Mouse (Mus musculus) heart, embryonic 14.5 days (tissue): ENCODE results near the gene Ubald2. TPM values are rescaled to one million over a fixed set of nuclear protein-coding genes. Genes with fewer than 3 reads are reported as not detected.

ENCODE experiments used
- ATAC-seq: fragments of 200-750 bp; cut with Nextera tagmentation; 2 replicates; pipeline ENCODE4 v1.8.0; 2017; ENCODE audit warnings: low read depth, moderate TSS enrichment; ENCODE audit not compliant: insufficient number of reproducible peaks, insufficient read depth, low FRiP score
- H3K27ac ChIP-seq, 2 experiments: fragments of 200-500 bp in 1 of 2; fragments of 300-500 bp in 1 of 2; sonication (generic) in 1 of 2; replicated peaks in 1 of 2; 2 replicates each; pipeline ENCODE4 v1.5.1; 2012 to 2014; ENCODE audit warnings: low read depth in 2 of 2, low read length in 2 of 2, control low read depth in 1 of 2, mild to moderate bottlenecking in 1 of 2, mixed read lengths in 1 of 2; ENCODE audit not compliant: control insufficient read depth in 1 of 2, insufficient read depth in 1 of 2
- H3K27me3 ChIP-seq: fragments of 300-500 bp; sonication (generic); 2 replicates; pipeline ENCODE4 v1.6.1; 2014; ENCODE audit warnings: mild to moderate bottlenecking, low read length, control low read depth; ENCODE audit not compliant: control insufficient read depth, insufficient read depth
- H3K36me3 ChIP-seq: fragments of 300-500 bp; sonication (generic); 2 replicates; pipeline ENCODE4 v1.6.1; 2014; ENCODE audit warnings: mild to moderate bottlenecking, control low read depth, low read length, mixed read lengths; ENCODE audit not compliant: control insufficient read depth, insufficient read depth
- H3K4me1 ChIP-seq, 2 experiments: fragments of 200-500 bp in 1 of 2; fragments of 300-500 bp in 1 of 2; sonication (generic) in 1 of 2; 2 replicates each; pipeline ENCODE4 v1.6.1; 2012 to 2014; ENCODE audit warnings: low read length in 2 of 2, control low read depth in 1 of 2, mixed read lengths in 1 of 2; ENCODE audit not compliant: control insufficient read depth in 2 of 2, insufficient read depth in 2 of 2
- H3K4me2 ChIP-seq: fragments of 300-500 bp; sonication (generic); 2 replicates; pipeline ENCODE4 v1.6.1; 2014; ENCODE audit warnings: mild to moderate bottlenecking, low read length
- H3K4me3 ChIP-seq, 2 experiments: fragments of 200-500 bp in 1 of 2; fragments of 300-500 bp in 1 of 2; sonication (generic) in 1 of 2; 2 replicates each; pipeline ENCODE4 v1.5.1; 2012 to 2014; ENCODE audit warnings: low read length in 2 of 2, mild to moderate bottlenecking in 2 of 2, control low read depth in 1 of 2, low read depth in 1 of 2, moderate library complexity in 1 of 2; ENCODE audit not compliant: control insufficient read depth in 1 of 2, insufficient read depth in 1 of 2
- H3K9ac ChIP-seq: fragments of 300-500 bp; sonication (generic); 2 replicates; pipeline ENCODE4 v1.6.1; 2014; ENCODE audit warnings: mild to moderate bottlenecking, low read length
- H3K9me3 ChIP-seq: fragments of 300-500 bp; sonication (generic); 2 replicates; pipeline ENCODE4 v1.6.1; 2016; ENCODE audit warnings: low read length, control low read depth; ENCODE audit not compliant: control insufficient read depth
- WGBS: fragments of 180-500 bp; shearing (Covaris S2); extraction: QIAGEN DNeasy Blood & Tissue Kit; methylation state at CpG from one replicate; pipeline ENCODE4 v1.1.7; 2014; 5-methylcytosine and 5-hydroxymethylcytosine counted together
- polyA plus RNA-seq: library from polyadenylated mRNA; unstranded; fragments of >200 nt; fragmentation: Nextera tagmentation; extraction: Ambion mirVana; gene quantifications from 2 replicates; pipeline ENCODE4 v1.2.1, GENCODE M21; 2014

Ubald2 gene
- polyA plus RNA-seq, 1 experiment from 2014 or later: 62.9 TPM

DNA sequence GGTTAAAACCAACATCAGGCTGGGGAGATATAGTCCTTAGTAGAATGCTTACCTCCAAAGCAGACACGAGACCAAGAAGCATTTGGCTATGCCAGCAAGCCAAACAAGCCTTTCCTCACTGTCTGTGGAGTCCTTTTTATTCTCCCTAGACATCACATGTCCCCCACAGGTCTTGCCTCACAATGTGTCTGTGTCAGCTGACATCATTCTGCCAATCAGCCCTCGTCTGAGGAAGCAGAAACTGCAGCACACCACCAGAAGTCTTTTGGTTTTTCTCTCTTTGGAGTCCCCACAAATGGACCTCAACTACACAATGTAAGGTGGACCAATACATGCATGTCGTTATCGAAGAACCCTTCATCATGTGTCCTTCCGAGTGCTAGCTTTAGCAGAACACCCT is 16.8 kb upstream of the Ubald2 start:
- no peak overlapping the region for H3K4me3 ChIP-seq
- no peak for ATAC-seq
- H3K4me2 ChIP-seq: no peak overlapping the region
- no peaks in the 10 kb centered on the region for H3K36me3 ChIP-seq
- no peaks in the 10 kb centered on the region for H3K9me3 ChIP-seq
- no peaks in the 10 kb centered on the region for H3K27me3 ChIP-seq
- WGBS: 85% methylated on average over 5 of the region's 5 CpGs
- H3K27ac ChIP-seq: no peak overlapping the region
- H3K9ac ChIP-seq: no peak overlapping the region
- H3K4me1 ChIP-seq: peaks cover 3 to 10% of the 10 kb centered on the region in 2 experiments; a peak in 3 of 4 replicates

DNA sequence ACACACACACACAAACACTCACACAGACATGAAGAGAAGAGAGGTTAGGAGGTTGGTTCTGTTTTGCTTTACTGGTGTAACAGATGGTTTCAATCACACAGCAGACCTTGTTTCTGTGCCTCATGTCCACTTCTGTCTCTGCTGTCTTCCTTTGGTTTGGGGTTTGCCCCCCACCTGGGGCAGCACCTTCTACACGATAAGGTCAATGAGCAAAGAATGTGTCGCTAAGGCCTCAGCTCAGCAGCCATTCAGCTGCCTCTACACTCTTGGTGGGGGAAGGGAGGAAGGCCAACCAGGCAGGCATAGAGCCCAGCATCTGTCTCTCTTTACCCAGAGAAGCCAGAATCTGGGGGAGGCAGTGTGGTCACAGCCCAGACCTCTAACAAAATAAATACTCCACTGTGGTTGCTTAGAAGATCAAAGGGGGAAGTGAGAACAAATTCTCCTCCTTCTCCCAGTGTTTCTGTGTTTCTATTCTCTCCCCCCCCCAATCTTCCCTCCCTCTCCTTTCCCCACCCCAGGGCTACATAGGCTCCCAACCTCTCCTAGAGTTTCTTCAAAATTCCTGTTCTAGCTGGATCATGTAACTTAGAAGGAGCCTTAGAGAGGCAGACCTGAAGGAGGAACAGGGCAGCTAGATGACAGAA is 15.6 kb upstream of the Ubald2 start:
- no peak for ATAC-seq
- WGBS: 8% methylated on average over 2 of the region's 2 CpGs
- Histone ChIP-seq H3K27me3 (no peaks in the 10 kb centered on the region), H3K4me1 (peaks cover 2 to 5% of the 10 kb centered on the region in 2 experiments; a peak in 3 of 4 replicates), H3K36me3 (no peaks in the 10 kb centered on the region), H3K9me3 (no peaks in the 10 kb centered on the region), H3K27ac (no peak overlapping the region; a peak in 1 of 4 replicates), H3K4me3 (no peak overlapping the region), H3K4me2 (no peak overlapping the region), H3K9ac (no peak overlapping the region)

DNA sequence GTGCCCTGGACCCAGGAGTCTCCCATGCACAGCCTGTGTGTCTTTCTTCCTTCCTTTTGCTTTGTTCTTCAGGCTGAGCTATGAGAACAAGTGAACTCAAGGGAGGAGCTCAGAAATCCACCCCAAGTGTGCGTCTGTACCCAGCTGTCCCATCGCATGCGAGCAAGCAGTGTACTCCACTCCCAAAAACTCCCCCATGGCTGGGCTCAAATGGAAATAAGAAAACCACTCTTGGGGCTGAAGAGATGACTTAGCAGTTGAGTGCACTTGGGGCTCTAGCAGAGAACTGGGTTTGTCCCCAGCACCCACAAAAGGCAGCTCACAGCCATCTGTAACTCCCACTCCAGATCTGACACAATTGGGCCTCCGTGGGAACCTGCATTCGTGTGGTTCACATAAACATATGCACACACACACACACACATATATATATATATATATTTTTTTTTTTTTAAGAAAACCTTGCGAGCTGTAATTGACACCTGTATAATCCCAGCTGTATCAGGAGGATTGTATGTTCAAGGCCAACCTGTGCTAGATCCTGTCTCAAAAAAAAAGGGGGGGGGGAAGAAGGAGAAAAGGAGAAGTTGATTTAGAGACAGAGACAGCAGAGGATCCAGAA is 14.9 kb upstream of the Ubald2 start:
- no peaks in the 10 kb centered on the region for H3K36me3 ChIP-seq
- H3K4me1 ChIP-seq: peaks cover 0 to 4% of the 10 kb centered on the region in 2 experiments; a peak in 1 of 4 replicates
- no peak for ATAC-seq
- H3K27ac ChIP-seq: no peak overlapping the region
- H3K9me3 ChIP-seq: no peaks in the 10 kb centered on the region
- H3K4me2 ChIP-seq: no peak overlapping the region
- H3K9ac ChIP-seq: no peak overlapping the region
- 84% methylated on average over 6 of the region's 6 CpGs for WGBS
- H3K27me3 ChIP-seq: no peaks in the 10 kb centered on the region
- H3K4me3 ChIP-seq: no peak overlapping the region

DNA sequence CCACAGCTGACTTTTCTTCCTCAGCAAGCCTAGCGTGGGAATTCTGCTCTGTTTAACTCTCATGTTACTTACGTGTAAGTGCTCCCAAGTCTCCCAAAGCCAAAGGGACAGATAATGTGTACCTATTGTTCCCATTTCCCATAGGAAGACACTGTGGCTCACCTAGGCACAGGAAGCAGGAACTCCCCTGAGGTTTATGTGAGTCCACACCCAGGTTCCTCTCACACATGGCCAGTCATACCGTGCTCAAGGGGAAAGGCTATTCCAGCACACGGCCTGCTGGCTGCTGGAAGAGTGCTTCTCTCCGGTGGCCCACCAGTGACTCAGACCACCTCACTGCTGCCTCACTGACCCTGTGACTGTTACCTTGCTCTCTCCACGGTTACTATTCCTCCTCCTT is 12.8 kb upstream of the Ubald2 start:
- Histone ChIP-seq H3K27ac (no peak overlapping the region), H3K36me3 (no peaks in the 10 kb centered on the region), H3K9ac (no peak overlapping the region), H3K4me2 (no peak overlapping the region), H3K27me3 (no peaks in the 10 kb centered on the region), H3K4me3 (no peak overlapping the region), H3K4me1 (peaks cover 8 to 11% of the 10 kb centered on the region in 2 experiments; a peak in 3 of 4 replicates), H3K9me3 (no peaks in the 10 kb centered on the region)
- 62% methylated on average over 6 of the region's 6 CpGs for WGBS
- ATAC-seq: no peak

DNA sequence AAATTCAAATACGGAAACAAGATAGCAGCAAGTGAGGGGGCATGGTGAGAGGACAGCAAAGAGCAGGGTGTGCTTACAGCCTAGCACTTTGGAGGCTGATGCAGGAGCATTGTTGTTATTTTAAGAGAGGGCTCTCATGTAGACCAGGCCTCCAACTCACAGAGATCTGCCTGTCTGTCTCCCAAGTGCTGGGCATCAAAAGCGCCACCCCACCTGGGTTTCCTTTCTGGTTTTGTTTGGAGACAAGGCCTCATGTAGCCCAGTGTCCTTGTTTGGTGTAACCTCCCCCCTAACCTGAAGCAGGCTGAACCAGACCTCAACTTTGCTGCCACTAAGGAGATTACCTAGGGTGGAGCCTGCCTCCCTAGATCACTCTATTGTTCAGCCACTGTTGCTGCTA is 11.3 kb upstream of the Ubald2 start:
- Histone ChIP-seq H3K4me3 (no peak overlapping the region), H3K36me3 (no peaks in the 10 kb centered on the region), H3K9me3 (no peaks in the 10 kb centered on the region), H3K9ac (no peak overlapping the region), H3K27me3 (no peaks in the 10 kb centered on the region), H3K27ac (no peak overlapping the region), H3K4me1 (peaks cover 8 to 11% of the 10 kb centered on the region in 2 experiments; a peak in 3 of 4 replicates), H3K4me2 (no peak overlapping the region)
- 83% methylated on average over 2 of the region's 2 CpGs for WGBS
- no peak for ATAC-seq

DNA sequence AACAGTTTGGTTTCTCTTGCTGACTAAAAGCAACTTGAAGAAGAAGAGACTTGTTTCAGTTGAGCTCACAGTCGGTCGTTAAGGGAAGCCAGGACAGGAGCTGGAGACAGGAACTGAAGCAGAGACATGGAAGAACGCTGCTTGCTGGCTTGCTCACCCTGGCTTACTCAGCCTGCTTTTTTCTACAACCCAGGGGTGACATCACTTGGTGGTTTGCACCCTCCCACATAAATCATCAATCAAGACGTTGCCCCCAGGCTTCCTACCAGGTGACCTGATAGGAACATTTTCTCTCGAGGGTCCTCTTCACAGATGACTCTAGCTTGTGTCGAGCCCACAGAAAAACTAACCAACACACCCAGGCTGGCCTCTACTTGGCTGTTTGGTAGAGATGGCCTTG is 10.7 kb upstream of the Ubald2 start:
- H3K4me3 ChIP-seq: no peak overlapping the region
- 83% methylated on average over 6 of the region's 6 CpGs for WGBS
- no peak overlapping the region for H3K9ac ChIP-seq
- no peak overlapping the region for H3K4me2 ChIP-seq
- no peak overlapping the region for H3K27ac ChIP-seq
- no peaks in the 10 kb centered on the region for H3K27me3 ChIP-seq
- no peak for ATAC-seq
- H3K4me1 ChIP-seq: peaks cover 6 to 11% of the 10 kb centered on the region in 2 experiments; a peak in 3 of 4 replicates
- H3K36me3 ChIP-seq: no peaks in the 10 kb centered on the region
- no peaks in the 10 kb centered on the region for H3K9me3 ChIP-seq

DNA sequence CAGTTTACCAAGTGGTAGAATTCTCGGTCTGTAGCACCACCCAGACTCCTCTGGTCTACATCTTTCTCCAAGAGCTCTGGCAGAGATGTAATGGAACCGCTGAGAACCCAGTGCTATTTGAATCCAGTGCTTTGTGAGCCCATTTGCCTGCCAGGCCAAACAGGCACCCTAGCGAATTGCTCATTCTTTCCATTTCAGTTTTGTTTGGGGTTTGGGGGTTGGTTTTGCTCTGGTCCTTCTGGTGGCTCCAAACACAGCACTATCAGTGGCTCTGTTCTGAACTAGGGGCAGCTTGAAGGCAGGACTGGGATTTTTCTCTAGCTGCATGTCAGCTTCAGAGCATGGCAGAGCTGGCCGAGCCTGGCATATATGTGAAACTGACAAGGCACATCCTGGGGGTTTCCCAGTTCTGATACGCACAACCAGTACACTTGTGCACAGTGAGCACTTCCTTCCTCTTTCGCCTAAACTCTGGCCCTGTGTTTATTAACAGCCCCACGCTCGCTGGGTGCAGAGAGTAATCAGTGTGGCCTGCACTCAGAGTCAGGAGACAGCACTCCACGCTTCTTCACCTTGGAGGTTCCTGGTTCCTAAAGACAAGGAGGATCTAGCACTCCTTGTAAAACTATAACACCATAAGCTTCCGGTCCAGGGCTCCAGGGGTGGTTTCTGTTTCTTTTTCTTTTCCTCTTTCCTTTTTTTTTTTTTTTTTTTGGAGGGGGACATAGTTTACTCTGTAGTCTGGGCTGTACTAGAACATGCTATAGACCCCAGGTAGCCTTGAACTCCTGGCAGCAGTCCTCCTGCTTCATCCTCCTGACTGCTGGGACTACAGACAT is 9.9 kb upstream of the Ubald2 start:
- H3K4me3 ChIP-seq: no peak overlapping the region
- no peaks in the 10 kb centered on the region for H3K36me3 ChIP-seq
- 68% methylated on average over 10 of the region's 10 CpGs for WGBS
- no peaks in the 10 kb centered on the region for H3K27me3 ChIP-seq
- peak overlapping the region in 1 of 2 experiments; percentile 25; a peak in 3 of 4 replicates for H3K27ac ChIP-seq
- no peak overlapping the region for H3K4me2 ChIP-seq
- ATAC-seq: no peak
- no peaks in the 10 kb centered on the region for H3K9me3 ChIP-seq
- H3K9ac ChIP-seq: no peak overlapping the region
- peaks cover 5 to 11% of the 10 kb centered on the region in 2 experiments; a peak in 3 of 4 replicates for H3K4me1 ChIP-seq
